Mouse (Mus musculus) erythroblast, embryonic 14.5 days (primary cell): ENCODE data around the gene Wnt3a.

Experiments used
- GATA1 ChIP-seq: IDR thresholded peaks from 2 replicates; pipeline ENCODE4 v1.6.1; 2012; ENCODE audit warnings: low read length, inconsistent platforms, mixed read lengths
- TAL1 ChIP-seq: IDR thresholded peaks from 3 replicates; pipeline ENCODE4 v1.6.1; 2012; ENCODE audit warnings: low read length, inconsistent platforms, mixed read lengths

GRCm38 (mm10) chr11:59331167-59331869 lies 40.8 kb upstream of the Wnt3a start:
- TF ChIP-seq TAL1 (no peak), GATA1 (no peak)
